Mouse (Mus musculus) ovary, adult 10 weeks (tissue): ENCODE results near the gene Gm32802. TPM values are rescaled to one million over a fixed set of nuclear protein-coding genes. Genes with fewer than 3 reads are reported as not detected.

Experiments used
- polyA plus RNA-seq: library from polyadenylated mRNA; stranded (reverse); fragments of 350-450 nt; fragmentation: Illumina TruSeq; extraction: RNeasy Lipid Tissue Mini Kit (QIAGEN cat#74804); gene quantifications from one replicate; pipeline ENCODE4 v1.2.3, GENCODE M21; 2014

The Gm32802 gene
- polyA plus RNA-seq, result not detected

DNA sequence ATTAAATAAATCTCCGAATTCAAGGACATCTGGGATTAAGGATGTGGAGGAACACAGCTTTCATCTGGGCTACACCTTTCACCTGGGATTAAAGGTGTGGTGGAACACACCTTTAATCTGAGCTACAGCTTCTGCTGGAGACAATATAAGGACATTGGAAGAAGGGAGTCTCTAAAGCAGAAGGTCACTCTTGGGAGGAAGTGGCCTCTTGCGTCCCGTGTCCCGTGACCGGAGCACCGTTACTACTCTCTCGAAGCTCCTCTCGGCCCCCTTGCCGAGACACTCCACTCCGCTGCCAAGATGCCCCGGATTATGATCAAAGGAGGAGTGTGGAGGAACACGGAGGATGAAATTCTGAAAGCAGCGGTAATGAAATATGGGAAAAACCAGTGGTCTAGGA is at the start of gene Gm32802:
TSS of gene Gm32802 (plus strand) at position 301 of the 400 bp plus-strand sequence.

DNA sequence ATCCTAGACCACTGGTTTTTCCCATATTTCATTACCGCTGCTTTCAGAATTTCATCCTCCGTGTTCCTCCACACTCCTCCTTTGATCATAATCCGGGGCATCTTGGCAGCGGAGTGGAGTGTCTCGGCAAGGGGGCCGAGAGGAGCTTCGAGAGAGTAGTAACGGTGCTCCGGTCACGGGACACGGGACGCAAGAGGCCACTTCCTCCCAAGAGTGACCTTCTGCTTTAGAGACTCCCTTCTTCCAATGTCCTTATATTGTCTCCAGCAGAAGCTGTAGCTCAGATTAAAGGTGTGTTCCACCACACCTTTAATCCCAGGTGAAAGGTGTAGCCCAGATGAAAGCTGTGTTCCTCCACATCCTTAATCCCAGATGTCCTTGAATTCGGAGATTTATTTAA is 17.8 kb upstream of the Gm32802 start, which contains the start of gene Gm32717:
TSS of gene Gm32717 (minus strand) at position 101 of the 400 bp plus-strand sequence.

DNA sequence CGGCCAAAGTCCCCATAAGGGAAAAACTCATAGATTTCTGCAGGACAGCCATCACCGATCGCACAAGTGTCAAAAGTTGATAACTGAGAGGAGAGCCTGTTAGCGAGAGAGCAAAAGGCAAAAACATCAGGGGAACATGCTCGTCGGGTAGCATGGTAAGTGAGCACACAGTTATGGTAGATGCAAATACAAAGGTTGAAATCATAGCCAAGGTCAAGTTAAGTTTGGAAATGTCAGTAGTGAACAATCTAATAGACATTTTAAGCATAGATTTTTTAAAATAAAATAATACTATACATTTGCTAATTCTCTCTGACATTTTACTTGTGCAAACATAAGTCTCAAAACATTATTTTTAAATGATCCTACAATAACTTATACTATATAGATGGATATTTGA is 36.5 kb downstream of the Gm32802 start, which contains the start of gene Iltifb:
TSS of gene Iltifb (minus strand) at position 101 of the 400 bp plus-strand sequence.

Other genes starting within 250 kb of the Gm32802 start
- gene Mdm1, start 116.9 kb upstream of the Gm32802 start, polyA plus RNA-seq, result 11.6 TPM
- gene Il22, start 53.7 kb upstream of the Gm32802 start, polyA plus RNA-seq, result not detected
- not detected for gene Gm32717, start 17.9 kb upstream of the Gm32802 start, polyA plus RNA-seq
- gene Iltifb, start 36.4 kb downstream of the Gm32802 start, polyA plus RNA-seq, result not detected
- gene Gm9040, start 68.3 kb downstream of the Gm32802 start, polyA plus RNA-seq, result not detected
- not detected for gene Gm9044, start 73.7 kb downstream of the Gm32802 start, polyA plus RNA-seq
- gene Gm9045, start 79.1 kb downstream of the Gm32802 start, polyA plus RNA-seq, result not detected
- gene Gm9046, start 84.6 kb downstream of the Gm32802 start, polyA plus RNA-seq, result not detected
- not detected for gene Gm9048, start 90.0 kb downstream of the Gm32802 start, polyA plus RNA-seq
- not detected for gene Gm9049, start 95.4 kb downstream of the Gm32802 start, polyA plus RNA-seq
- not detected for gene Ifng, start 182.4 kb downstream of the Gm32802 start, polyA plus RNA-seq